Mouse (Mus musculus): ENCODE results near the gene Rab40c. TPM values are rescaled to one million over a fixed set of nuclear protein-coding genes. Genes with fewer than 3 reads are reported as not detected.

Gene Rab40c
- polyA plus RNA-seq, 1 experiment from 2014 or later = 29.8 TPM

DNA sequence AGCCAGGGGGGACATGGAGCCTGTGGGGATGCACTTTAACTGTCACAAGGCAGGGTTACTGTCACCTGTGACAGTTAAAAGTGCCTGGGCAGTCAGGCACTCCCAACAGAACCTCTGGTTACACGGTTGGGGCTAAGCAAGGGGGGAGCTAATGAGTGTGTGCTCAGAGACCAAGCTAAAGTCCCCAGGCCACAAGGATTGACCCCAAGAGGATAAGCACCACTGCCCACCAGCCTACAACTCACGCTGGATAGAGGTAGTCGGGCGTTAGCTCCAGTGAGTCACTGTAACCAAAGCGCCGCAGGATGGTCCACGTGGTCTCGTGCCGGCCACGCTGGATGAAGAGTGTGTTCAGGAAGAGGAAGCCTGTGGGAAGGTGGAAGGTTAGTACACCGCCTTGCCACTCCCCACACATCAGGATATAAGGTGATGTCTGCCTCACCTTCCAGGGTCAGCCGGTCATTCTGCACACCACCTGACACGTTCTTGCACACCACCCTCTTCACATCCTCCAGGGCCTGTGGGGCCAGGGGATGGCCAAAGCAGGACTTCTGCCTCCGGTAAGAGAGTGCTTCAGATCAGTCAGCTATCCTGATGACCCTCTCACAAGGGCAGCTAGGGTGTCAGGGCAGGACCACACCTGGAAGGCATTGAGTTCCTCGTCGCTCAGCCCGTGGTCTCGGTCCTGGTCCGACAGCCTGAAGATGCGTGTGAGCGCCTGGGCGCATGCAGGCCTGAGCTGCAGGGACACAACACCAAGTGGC, 78.2 kb downstream of the Rab40c start, which contains the start of gene Gm20683:
Gene Gm20683 (minus strand): TSS at position 647 of the 764 bp plus-strand sequence.
- Histone ChIP-seq H3K9me3 (replicated peaks) (no peaks in the 10 kb centered on the region), H3K4me3 (0 out of 2 replicates have a peak within 1 kb of the TSS, but pooled peaks have one; percentile 0), H3K27me3 (ENCODE audit: low read depth, poor library complexity, severe bottlenecking) (no peaks in the 10 kb centered on the region), H3K36me3 (peaks cover 75% of the 10 kb centered on the region), H3K27ac (replicated peaks) (no peak within 1 kb of the TSS), H3K4me1 (peaks cover 51% of the 10 kb centered on the region)
- DNase-seq (ENCODE audit: low spot score) = no peak
- WGBS = 93% methylated on average over 22 of the region's 22 CpGs

DNA sequence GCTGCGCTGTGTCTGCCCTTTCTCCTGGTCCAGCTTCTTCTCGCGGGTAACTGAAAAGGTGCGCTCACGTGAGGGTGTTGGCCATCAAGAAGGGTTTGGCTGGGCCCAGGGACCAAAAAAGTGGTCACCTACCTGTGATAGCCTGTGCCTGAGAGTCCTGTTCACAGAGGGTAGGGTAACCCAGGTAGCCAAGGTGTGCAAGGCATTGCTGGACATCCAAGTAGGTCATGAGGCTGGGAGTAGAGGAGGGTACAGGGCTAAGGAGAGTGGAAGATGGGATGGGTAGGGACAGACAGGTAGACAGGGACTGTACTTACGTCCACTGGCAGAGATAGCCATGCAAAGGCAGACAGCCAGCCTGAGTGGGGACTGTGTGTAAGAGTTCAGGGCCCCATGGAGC, 79.0 kb downstream of the Rab40c start:
- H3K36me3 ChIP-seq = peaks cover 75% of the 10 kb centered on the region

DNA sequence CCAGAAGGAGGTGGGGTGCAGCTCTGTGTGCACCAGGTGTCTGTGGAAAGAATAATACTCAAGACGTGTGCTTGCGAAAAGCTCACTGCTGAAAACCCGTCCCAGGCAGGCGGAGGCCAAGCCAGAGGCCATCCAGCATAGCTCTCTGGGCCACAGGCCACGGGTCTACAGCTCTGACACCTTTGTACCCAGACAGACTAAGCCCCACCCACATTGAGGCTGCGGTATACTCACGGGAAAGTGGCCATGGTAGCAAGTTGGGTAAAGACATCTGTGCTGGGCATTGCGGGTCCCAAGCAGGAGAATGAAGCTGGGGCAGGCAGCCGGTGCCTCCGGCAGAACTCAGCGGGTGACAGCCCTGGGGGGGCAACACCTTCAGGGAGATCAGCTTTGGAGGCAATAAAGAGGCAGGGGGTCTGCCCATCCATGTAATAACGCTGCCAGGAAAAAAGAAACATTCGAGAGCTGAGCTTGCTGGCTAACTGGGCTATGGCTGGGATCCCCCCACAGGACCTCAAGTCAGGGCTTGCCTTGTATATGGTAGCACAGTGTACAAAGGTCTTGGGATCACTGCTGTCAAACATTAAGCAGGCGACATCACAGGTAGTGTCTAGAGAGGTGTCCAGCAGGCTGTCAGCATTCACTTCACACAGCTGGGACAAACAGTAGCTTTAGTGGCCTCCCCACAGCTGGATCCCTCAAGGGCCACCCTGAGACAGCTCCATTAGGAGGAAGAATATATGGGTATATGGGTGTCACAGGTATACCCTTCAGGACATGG, 79.9 kb downstream of the Rab40c start:
- Histone ChIP-seq H3K4me3 (peak overlapping the region; percentile 18; the same call in 1 of the 2 replicates), H3K4me1 (peaks cover 61% of the 10 kb centered on the region), H3K27me3 (ENCODE audit: low read depth, poor library complexity, severe bottlenecking) (no peaks in the 10 kb centered on the region), H3K9me3 (replicated peaks) (no peaks in the 10 kb centered on the region), H3K36me3 (peaks cover 76% of the 10 kb centered on the region), H3K27ac (replicated peaks) (no peak overlapping the region)
- DNase-seq (ENCODE audit: low spot score) = no peak
- 91% methylated on average over 14 of the region's 14 CpGs for WGBS

More for the DNA sequence above, 79.0 kb downstream of the Rab40c start:
- WGBS = 94% methylated on average over 6 of the region's 6 CpGs
- Histone ChIP-seq H3K4me3 (no peak overlapping the region), H3K4me1 (peaks cover 59% of the 10 kb centered on the region), H3K27ac (replicated peaks) (no peak overlapping the region), H3K27me3 (ENCODE audit: low read depth, poor library complexity, severe bottlenecking) (no peaks in the 10 kb centered on the region), H3K9me3 (replicated peaks) (no peaks in the 10 kb centered on the region)
- DNase-seq (ENCODE audit: low spot score) = no peak

DNA sequence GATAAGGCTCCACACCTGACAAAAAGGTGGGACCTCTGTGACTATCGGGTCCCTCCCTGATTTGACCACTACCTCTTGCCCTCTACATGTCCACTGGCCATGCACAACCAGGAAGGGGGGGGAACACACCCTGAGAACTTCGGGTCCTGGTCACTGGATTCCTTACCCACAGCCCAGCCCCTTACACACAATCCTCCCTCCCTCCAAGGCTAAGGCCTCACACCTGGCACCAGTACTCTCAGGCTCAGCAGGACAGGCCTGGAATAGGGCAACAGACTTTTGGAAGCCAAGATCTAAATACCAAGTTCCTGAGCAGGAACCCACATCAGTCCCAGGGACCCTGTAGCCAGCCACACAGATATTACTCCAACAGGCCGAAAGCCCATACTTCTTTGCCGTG, 80.6 kb downstream of the Rab40c start:
- Histone ChIP-seq H3K36me3 (peaks cover 80% of the 10 kb centered on the region), H3K4me1 (peaks cover 62% of the 10 kb centered on the region), H3K27me3 (ENCODE audit: low read depth, poor library complexity, severe bottlenecking) (no peaks in the 10 kb centered on the region), H3K9me3 (replicated peaks) (no peaks in the 10 kb centered on the region), H3K27ac (replicated peaks) (no peak overlapping the region), H3K4me3 (no peak overlapping the region)
- 92% methylated on average over 4 of the region's 4 CpGs for WGBS
- DNase-seq (ENCODE audit: low spot score) = no peak

DNA sequence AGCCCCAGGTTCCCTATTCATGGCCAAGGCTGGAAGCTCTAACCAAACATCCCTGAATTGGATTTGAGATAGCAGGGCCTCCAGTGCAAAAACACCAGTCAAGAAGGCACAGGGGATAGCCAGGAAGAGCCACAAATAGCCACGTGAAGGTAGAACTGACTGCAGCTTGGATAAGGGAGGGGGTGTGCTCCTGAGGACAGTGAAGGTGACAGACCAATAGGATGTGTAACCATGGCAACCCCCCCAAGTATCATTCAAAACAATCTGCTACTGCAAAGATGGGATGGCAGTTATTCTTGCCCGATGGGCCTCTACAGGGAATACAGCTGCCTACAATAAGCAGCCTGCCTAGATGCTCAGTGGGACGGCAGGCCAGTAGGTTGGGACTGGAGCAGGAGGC, 82.0 kb downstream of the Rab40c start:
- Histone ChIP-seq H3K36me3 (peaks cover 71% of the 10 kb centered on the region), H3K4me1 (peaks cover 58% of the 10 kb centered on the region), H3K9me3 (replicated peaks) (no peaks in the 10 kb centered on the region), H3K27me3 (ENCODE audit: low read depth, poor library complexity, severe bottlenecking) (no peaks in the 10 kb centered on the region), H3K27ac (replicated peaks) (peak overlapping the region; percentile 81; the same call in 1 of the 2 replicates), H3K4me3 (peak overlapping the region; percentile 89)
- 49% methylated on average over 3 of the region's 3 CpGs for WGBS
- DNase-seq (ENCODE audit: low spot score) = no peak

DNA sequence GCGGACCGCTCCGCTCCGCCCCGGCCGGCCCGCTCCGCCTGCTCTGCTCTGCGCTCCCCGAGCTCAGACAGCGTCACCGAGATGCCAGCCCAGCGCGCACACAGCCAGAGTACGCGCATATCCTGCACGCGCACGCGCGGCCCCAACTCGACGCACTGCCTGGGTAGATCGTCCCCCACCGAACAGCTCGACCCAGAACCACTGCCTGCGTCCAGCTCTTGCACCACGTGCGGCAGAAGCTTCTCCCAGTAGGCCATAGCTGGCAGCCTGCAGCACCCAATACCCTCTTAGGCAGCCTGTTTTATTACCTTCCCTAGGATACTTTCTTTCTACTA, 82.5 kb downstream of the Rab40c start, which contains the start of gene Rhbdl1:
Gene Rhbdl1 (minus strand): TSS at position 220 of the 335 bp plus-strand sequence.
- no peak for DNase-seq (ENCODE audit: low spot score)
- 2% methylated on average over 29 of the region's 29 CpGs for WGBS
- H3K4me1 ChIP-seq = peaks cover 61% of the 10 kb centered on the region
- H3K4me3 ChIP-seq = peak within 1 kb of the TSS; percentile 89
- no peaks in the 10 kb centered on the region for H3K27me3 ChIP-seq (ENCODE audit: low read depth, poor library complexity, severe bottlenecking)
- no peaks in the 10 kb centered on the region for H3K9me3 ChIP-seq (replicated peaks)
- peaks cover 67% of the 10 kb centered on the region for H3K36me3 ChIP-seq
- peak within 1 kb of the TSS; percentile 81 for H3K27ac ChIP-seq (replicated peaks)

DNA sequence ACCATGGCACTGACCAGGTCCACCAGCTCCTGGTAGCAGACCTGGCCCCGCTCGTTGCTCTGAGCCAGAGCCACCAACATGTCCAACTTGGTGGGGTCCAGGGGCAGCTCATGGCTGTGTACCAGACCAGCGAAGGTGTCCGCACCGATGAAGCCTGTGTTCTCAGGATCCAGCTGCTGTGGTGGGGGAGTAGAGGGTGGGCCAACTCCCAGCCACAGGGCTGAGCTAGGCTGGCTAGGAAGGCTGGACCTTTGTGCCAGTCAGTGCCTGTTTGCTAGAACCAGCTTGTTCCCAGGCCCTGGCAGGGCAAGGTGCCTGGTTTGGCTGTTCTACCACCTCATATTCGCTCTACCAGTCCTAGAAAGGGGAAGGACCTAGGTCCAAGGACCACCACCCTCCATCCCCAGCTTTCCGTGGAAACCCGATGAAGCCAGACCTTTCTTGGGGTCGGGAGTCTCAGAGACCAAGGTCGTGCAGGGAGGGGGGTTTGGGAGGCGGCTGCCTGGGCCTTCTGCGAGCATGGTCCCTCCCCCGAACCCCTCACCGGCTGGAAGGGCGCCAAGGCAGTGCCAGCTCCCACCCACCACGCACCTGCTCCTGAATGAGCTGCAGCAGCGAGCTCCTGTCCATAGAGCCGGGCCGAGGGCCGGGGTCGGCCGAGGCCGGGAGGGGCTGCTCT, 83.0 kb downstream of the Rab40c start:
- Histone ChIP-seq H3K4me3 (peak overlapping the region; percentile 89), H3K36me3 (peaks cover 67% of the 10 kb centered on the region), H3K27ac (replicated peaks) (peak overlapping the region; percentile 81), H3K9me3 (replicated peaks) (no peaks in the 10 kb centered on the region), H3K4me1 (peaks cover 66% of the 10 kb centered on the region), H3K27me3 (ENCODE audit: low read depth, poor library complexity, severe bottlenecking) (no peaks in the 10 kb centered on the region)
- 23% methylated on average over 23 of the region's 23 CpGs for WGBS
- DNase-seq (ENCODE audit: low spot score) = peak; percentile 62

DNA sequence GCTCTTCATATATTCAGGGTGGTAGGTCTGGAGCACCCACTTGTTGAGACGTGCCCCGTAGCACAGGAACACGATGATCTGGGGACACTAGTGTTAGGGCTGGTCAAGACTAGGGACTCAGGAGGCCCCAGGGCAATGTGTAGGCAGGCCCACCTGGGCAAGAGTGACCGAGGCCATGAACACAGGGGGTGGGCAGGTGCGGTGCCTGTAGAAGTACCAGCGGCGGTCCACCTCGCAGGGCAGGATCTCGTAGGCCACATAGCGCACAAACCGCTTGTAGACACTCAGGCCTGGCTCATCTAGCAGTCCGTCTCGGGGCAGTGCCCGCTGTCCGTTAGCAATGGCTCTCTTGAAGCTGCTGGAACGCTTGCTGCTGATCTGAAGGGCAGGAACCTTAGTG, 83.7 kb downstream of the Rab40c start:
- H3K4me1 ChIP-seq = peaks cover 73% of the 10 kb centered on the region
- no peaks in the 10 kb centered on the region for H3K27me3 ChIP-seq (ENCODE audit: low read depth, poor library complexity, severe bottlenecking)
- 95% methylated on average over 16 of the region's 16 CpGs for WGBS
- DNase-seq (ENCODE audit: low spot score) = no peak
- H3K36me3 ChIP-seq = peaks cover 67% of the 10 kb centered on the region
- H3K27ac ChIP-seq (replicated peaks) = 0 out of 2 replicates have a peak overlapping the region, but pooled peaks have one; percentile 29
- H3K9me3 ChIP-seq (replicated peaks) = no peaks in the 10 kb centered on the region
- H3K4me3 ChIP-seq = peak overlapping the region; percentile 89

DNA sequence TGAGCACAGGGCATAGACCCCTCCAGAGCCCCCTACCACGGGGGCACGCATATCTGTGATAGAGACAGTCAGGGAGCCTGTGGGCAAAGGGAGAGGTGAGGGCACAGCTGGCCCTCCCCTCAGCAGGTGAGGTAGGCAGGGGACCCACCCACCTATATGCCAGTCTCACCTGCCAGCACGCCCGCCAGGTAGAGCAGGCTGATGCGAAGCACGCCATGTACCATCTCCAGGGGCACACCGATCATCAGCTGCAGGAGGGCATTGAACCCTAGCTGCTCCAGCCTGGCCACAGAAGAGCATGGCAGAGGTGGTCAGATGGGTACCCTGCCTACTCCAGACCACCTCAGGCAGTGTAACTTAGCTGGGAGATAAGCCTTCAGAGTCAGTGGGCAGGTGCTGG, 84.2 kb downstream of the Rab40c start:
- Histone ChIP-seq H3K27me3 (ENCODE audit: low read depth, poor library complexity, severe bottlenecking) (no peaks in the 10 kb centered on the region), H3K36me3 (peaks cover 67% of the 10 kb centered on the region), H3K9me3 (replicated peaks) (no peaks in the 10 kb centered on the region), H3K27ac (replicated peaks) (no peak overlapping the region), H3K4me1 (peaks cover 79% of the 10 kb centered on the region), H3K4me3 (peak overlapping the region; percentile 89)
- 94% methylated on average over 7 of the region's 7 CpGs for WGBS
- DNase-seq (ENCODE audit: low spot score) = no peak

DNA sequence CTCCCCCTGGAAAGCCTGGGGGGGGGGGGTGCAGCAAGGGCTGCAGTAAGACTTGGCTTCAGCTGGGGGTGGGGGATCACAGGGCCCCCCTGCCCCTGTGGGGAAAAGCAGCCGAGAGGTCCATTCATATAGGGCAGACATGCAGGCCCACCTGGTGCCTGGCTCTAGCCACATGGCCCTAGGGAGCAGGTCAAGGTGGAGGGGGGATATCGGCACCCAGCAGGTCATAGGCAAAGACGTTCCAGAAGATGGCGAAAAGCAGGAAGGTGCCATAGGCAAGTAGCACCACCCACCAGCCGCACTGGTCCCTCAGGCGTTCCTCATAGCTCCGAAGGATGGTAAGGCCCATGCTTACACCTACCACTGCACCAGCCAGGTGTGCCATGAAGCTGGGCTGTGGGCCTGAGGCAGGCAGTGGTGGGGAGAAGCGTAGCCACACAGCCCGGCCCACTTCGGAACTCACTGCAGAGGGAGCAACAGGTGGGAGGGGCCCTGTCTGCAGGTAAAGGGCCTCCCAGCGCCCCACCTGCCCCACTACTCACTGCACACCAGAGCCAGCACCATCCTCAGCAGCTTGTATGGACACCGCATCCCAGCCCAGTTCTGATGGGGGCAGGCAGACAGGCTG, 84.8 kb downstream of the Rab40c start:
- Histone ChIP-seq H3K36me3 (peaks cover 67% of the 10 kb centered on the region), H3K4me1 (peaks cover 84% of the 10 kb centered on the region), H3K27me3 (ENCODE audit: low read depth, poor library complexity, severe bottlenecking) (no peaks in the 10 kb centered on the region), H3K27ac (replicated peaks) (peak overlapping the region; percentile 96), H3K9me3 (replicated peaks) (no peaks in the 10 kb centered on the region), H3K4me3 (peak overlapping the region; percentile 89)
- DNase-seq (ENCODE audit: low spot score) = no peak
- WGBS = 90% methylated on average over 12 of the region's 12 CpGs

DNA sequence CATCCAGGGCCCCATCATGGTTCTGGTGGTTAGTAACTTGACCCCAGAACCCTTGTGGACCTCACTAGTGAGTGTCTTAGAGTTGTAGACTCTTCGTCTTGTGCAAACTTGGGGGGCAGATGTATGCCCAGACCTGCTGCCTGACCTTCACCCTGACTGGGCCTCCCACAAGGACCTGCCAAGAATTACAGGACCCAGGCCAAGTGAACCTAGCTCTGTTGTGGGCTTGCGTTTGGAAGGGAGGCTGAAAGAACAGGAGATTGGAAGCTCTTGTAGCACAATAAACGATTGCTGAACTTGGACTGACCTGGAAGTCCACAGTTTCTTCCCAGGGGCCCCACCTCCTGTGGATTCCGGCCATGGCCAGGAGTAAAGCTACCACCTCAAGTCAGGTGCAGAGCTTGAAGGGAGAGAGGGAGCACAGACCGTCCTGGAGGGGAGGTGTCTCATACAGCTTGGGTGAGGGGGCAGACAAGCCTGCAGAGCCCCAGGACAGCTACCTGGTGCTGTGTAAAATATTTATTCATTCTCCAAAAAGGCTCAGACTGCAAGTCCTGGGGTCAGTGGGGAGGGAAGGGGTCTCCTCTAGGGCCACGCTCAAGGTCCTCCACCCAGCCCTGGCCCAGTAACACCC, 85.4 kb downstream of the Rab40c start:
- Histone ChIP-seq H3K27ac (replicated peaks) (peak overlapping the region; percentile 96), H3K4me1 (peaks cover 85% of the 10 kb centered on the region), H3K36me3 (peaks cover 64% of the 10 kb centered on the region), H3K4me3 (peak overlapping the region; percentile 89), H3K9me3 (replicated peaks) (no peaks in the 10 kb centered on the region), H3K27me3 (ENCODE audit: low read depth, poor library complexity, severe bottlenecking) (no peaks in the 10 kb centered on the region)
- no peak for DNase-seq (ENCODE audit: low spot score)
- WGBS = 66% methylated on average over 6 of the region's 6 CpGs

DNA sequence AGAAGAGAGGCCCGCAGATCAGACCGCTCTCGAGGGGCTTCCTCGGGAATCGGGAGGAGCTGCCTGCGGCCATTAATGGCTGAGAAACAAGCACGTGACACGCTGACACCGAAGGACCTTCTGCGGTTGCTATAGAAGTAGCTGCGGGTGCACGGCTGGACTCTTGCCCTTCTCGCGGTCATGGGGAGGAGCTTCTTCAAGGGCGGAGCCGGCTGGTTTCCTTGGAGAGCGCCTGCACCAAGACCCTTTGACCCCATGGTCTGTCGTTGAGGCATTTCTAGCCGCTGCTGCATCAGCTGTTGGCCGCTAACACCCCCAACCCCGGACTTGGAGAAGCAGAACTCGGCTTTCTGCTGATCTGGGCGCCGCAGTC, 86.2 kb downstream of the Rab40c start, which contains the start of gene Stub1:
Gene Stub1 (minus strand): TSS at position 114 of the 373 bp plus-strand sequence.
- Histone ChIP-seq H3K4me3 (peak within 1 kb of the TSS; percentile 89), H3K27me3 (ENCODE audit: low read depth, poor library complexity, severe bottlenecking) (no peaks in the 10 kb centered on the region), H3K36me3 (peaks cover 57% of the 10 kb centered on the region), H3K4me1 (peaks cover 92% of the 10 kb centered on the region), H3K27ac (replicated peaks) (peak within 1 kb of the TSS; percentile 96), H3K9me3 (replicated peaks) (no peaks in the 10 kb centered on the region)
- under 1% methylated on average over 24 of the region's 24 CpGs for WGBS
- peak; percentile 94 for DNase-seq (ENCODE audit: low spot score)

Data from midbrain, embryonic 10.5 days (tissue).